9 mouse cellular contexts compared by ENCODE assay signal in genomic region chr7:70643694-70644301, GRCm38 (mm10).
DNase-seq lines count a peak whose midpoint lies in the region; ATAC-seq and TF ChIP-seq lines count a peak whose summit lies in the region.
"Had no signal": no experiment of that assay in that cellular context is flagged by ENCODE, and none has a peak within 500 bp of the region (broad histone marks: within the 10 kb centered on the region; RNA-seq: fewer than 3 reads in every experiment).

No protein-coding gene starts in this region.

- TF ChIP-seq CTCF in hindbrain, postnatal 0 days (IDR thresholded peaks at IDR 0.05; ENCODE audit: low read depth), result no peak

- peak; percentile 64; the same call in 1 of the 2 replicates for ATAC-seq in lung, embryonic 15.5 days (ENCODE audit: borderline replicate concordance, extremely low read depth, low FRiP score, low TSS enrichment)
- ATAC-seq in embryonic facial prominence, embryonic 12.5 days (ENCODE audit: insufficient number of reproducible peaks, insufficient read depth, low FRiP score, low TSS enrichment), result peak; percentile 75
- ATAC-seq in hindbrain, postnatal 0 days, result peak; percentile 53; the same call in 1 of the 2 replicates

- DNase-seq in lung, postnatal 14 days, result no peak
- peak; percentile 9 for DNase-seq in hindbrain, postnatal 0 days (ENCODE audit: low spot score)
- peak; percentile 21 for DNase-seq in lung, postnatal 36 days
- no peak for DNase-seq in thymus, postnatal 0 days (ENCODE audit: low spot score)
- DNase-seq in left cerebral cortex, postnatal 10 days (ENCODE audit: extremely low spot score in 1 of 2, low spot score in 2 of 2), result no peak
- DNase-seq in right cerebral cortex, adult 18-20 months, result no peak
- DNase-seq: cerebellum, postnatal 36 days had no signal

- H3K27me3 ChIP-seq in lung, embryonic 15.5 days, result no peaks in the 10 kb centered on the region
- H3K27me3 ChIP-seq in embryonic facial prominence, embryonic 12.5 days, result no peaks in the 10 kb centered on the region
- H3K27me3 ChIP-seq in hindbrain, postnatal 0 days (ENCODE audit: insufficient read depth, low read length), result no peaks in the 10 kb centered on the region

- no peak overlapping the region for H3K9ac ChIP-seq in lung, embryonic 15.5 days
- no peak overlapping the region for H3K9ac ChIP-seq in embryonic facial prominence, embryonic 12.5 days
- H3K9ac ChIP-seq in hindbrain, postnatal 0 days (replicated peaks; ENCODE audit: low read length), result no peak overlapping the region

- H3K4me3 ChIP-seq in lung, embryonic 15.5 days, result no peak overlapping the region
- no peak overlapping the region for H3K4me3 ChIP-seq in embryonic facial prominence, embryonic 12.5 days
- H3K4me3 ChIP-seq in hindbrain, postnatal 0 days (ENCODE audit: low read length), result no peak overlapping the region

- intact Hi-C loops in left cerebral cortex, postnatal 10 days (cut with DNase I), result no loop called here

- no peaks in the 10 kb centered on the region for H3K36me3 ChIP-seq in lung, embryonic 15.5 days
- H3K36me3 ChIP-seq in embryonic facial prominence, embryonic 12.5 days, result no peaks in the 10 kb centered on the region
- no peaks in the 10 kb centered on the region for H3K36me3 ChIP-seq in hindbrain, postnatal 0 days (ENCODE audit: insufficient read depth, low read length)

- 49% methylated on average over 9 of the region's 9 CpGs for WGBS in lung, embryonic 15.5 days
- WGBS in embryonic facial prominence, embryonic 12.5 days, result 14% methylated on average over 9 of the region's 9 CpGs
- 42% methylated on average over 9 of the region's 9 CpGs for WGBS in hindbrain, postnatal 0 days

- no peak overlapping the region for H3K4me2 ChIP-seq in lung, embryonic 15.5 days
- H3K4me2 ChIP-seq in embryonic facial prominence, embryonic 12.5 days (replicated peaks), result no peak overlapping the region
- no peak overlapping the region for H3K4me2 ChIP-seq in hindbrain, postnatal 0 days (ENCODE audit: low read depth, low read length)

- peaks cover 3% of the 10 kb centered on the region; the same call in 1 of the 2 replicates for H3K4me1 ChIP-seq in lung, embryonic 15.5 days
- H3K4me1 ChIP-seq in embryonic facial prominence, embryonic 12.5 days, result peaks cover 10% of the 10 kb centered on the region; the same call in 1 of the 2 replicates
- no peaks in the 10 kb centered on the region for H3K4me1 ChIP-seq in hindbrain, postnatal 0 days (ENCODE audit: insufficient read depth, low read length)

- H3K9me3 ChIP-seq in lung, embryonic 15.5 days, result no peaks in the 10 kb centered on the region
- no peaks in the 10 kb centered on the region for H3K9me3 ChIP-seq in embryonic facial prominence, embryonic 12.5 days
- no peaks in the 10 kb centered on the region for H3K9me3 ChIP-seq in hindbrain, postnatal 0 days (ENCODE audit: low read length)

- peak overlapping the region; percentile 29; the same call in 1 of the 2 replicates for H3K27ac ChIP-seq in lung, embryonic 15.5 days
- no peak overlapping the region for H3K27ac ChIP-seq in embryonic facial prominence, embryonic 12.5 days
- H3K27ac ChIP-seq in hindbrain, postnatal 0 days, result no peak overlapping the region; the same call in 1 of the 2 replicates

Comparison
In these comparisons a context has a peak if more than half of its experiments do, and no peak if none do; other contexts are left out.
1. DNase-seq: peak in hindbrain, postnatal 0 days (single experiment) and lung, postnatal 36 days (single experiment); none in lung, postnatal 14 days (single experiment), thymus, postnatal 0 days (single experiment), left cerebral cortex, postnatal 10 days (0 of 2) and right cerebral cortex, adult 18-20 months (single experiment).
2. Peak in every context shown above with its lines, with median percentiles within 50 percentile points of each other: ATAC-seq.